Mouse (Mus musculus) lung, adult 2 months (tissue): Measurements from ENCODE around the gene Lsmem1.

ENCODE experiments used
- CTCF ChIP-seq: fragments of 200-500 bp; IDR thresholded peaks from 2 replicates; pipeline ENCODE4 v1.5.1; 2011; ENCODE audit warnings: mild to moderate bottlenecking, low read length, control low read depth; ENCODE audit not compliant: insufficient read depth
- POLR2A ChIP-seq: fragments of 200-500 bp; IDR thresholded peaks from 2 replicates; pipeline ENCODE4 v1.6.1; 2011; ENCODE audit warnings: low read depth, mild to moderate bottlenecking, control low read depth, low read length, borderline replicate concordance; ENCODE audit errors: extremely low read depth

GRCm38 (mm10) chr12:40198019-40198418 is 1.3 kb downstream of the Lsmem1 start:
- TF ChIP-seq CTCF (no peak), POLR2A (no peak)
